ENCODE assay signal across 14 mouse cellular contexts in genomic region chr11:116058022-116058614, GRCm38 (mm10). TPM values are rescaled to one million over a fixed set of nuclear protein-coding genes. Genes with fewer than 3 reads are reported as not detected.
DNase-seq lines count a peak whose midpoint lies in the region; ATAC-seq lines count a peak whose summit lies in the region.
"Had no signal": no experiment of that assay in that cellular context is flagged by ENCODE, and none has a peak within 500 bp of the region (broad histone marks: within the 10 kb centered on the region; RNA-seq: fewer than 3 reads in every experiment).

No protein-coding gene starts in this region.

- no peaks in the 10 kb centered on the region for H3K27me3 ChIP-seq in hindbrain, embryonic 13.5 days
- H3K27me3 ChIP-seq in hindbrain, embryonic 12.5 days: no peaks in the 10 kb centered on the region
- H3K27me3 ChIP-seq in liver, embryonic 16.5 days (ENCODE audit: control insufficient read depth, insufficient read depth, low read depth, low read length): no peaks in the 10 kb centered on the region
- H3K27me3 ChIP-seq: neural tube, embryonic 15.5 days had no signal

- H3K4me1 ChIP-seq in hindbrain, embryonic 13.5 days (replicated peaks): no peaks in the 10 kb centered on the region
- 0 out of 2 replicates have a peak, but pooled peaks cover 4% of the 10 kb centered on the region for H3K4me1 ChIP-seq in hindbrain, embryonic 12.5 days
- H3K4me1 ChIP-seq in liver, embryonic 16.5 days (ENCODE audit: control insufficient read depth, low read depth, low read length): peaks cover 39% of the 10 kb centered on the region
- H3K4me1 ChIP-seq: neural tube, embryonic 15.5 days had no signal

- peaks cover 95% of the 10 kb centered on the region for H3K36me3 ChIP-seq in hindbrain, embryonic 13.5 days
- H3K36me3 ChIP-seq in hindbrain, embryonic 12.5 days: peaks cover 92% of the 10 kb centered on the region
- H3K36me3 ChIP-seq in liver, embryonic 16.5 days (ENCODE audit: control insufficient read depth, insufficient read depth): peaks cover 30% of the 10 kb centered on the region

- H3K9ac ChIP-seq in hindbrain, embryonic 13.5 days: peak overlapping the region; percentile 13; the same call in 1 of the 2 replicates
- no peak overlapping the region for H3K9ac ChIP-seq in hindbrain, embryonic 12.5 days
- no peak overlapping the region for H3K9ac ChIP-seq in liver, embryonic 16.5 days (ENCODE audit: low read depth, low read length)
- H3K9ac ChIP-seq: hindbrain, embryonic 14.5 days; liver, embryonic 14.5 days; neural tube, embryonic 15.5 days had no signal

- no peak overlapping the region for H3K27ac ChIP-seq in hindbrain, embryonic 13.5 days
- H3K27ac ChIP-seq in hindbrain, embryonic 12.5 days: no peak overlapping the region
- H3K27ac ChIP-seq in liver, embryonic 16.5 days (ENCODE audit: low read length): peak overlapping the region; percentile 43; the same call in 1 of the 2 replicates
- H3K27ac ChIP-seq: hindbrain, embryonic 14.5 days; macrophage; neural tube, embryonic 15.5 days had no signal

- peak; percentile 63 for DNase-seq in right cerebral cortex, adult 18-20 months
- no peak for DNase-seq in right cerebral cortex, postnatal 14 days
- DNase-seq in cerebellum, adult 9-11 months: peak; percentile 70
- no peak for DNase-seq in ovary, postnatal 36 days (ENCODE audit: low spot score)
- DNase-seq: gastrocnemius, postnatal 10 days; kidney, adult 18-20 months had no signal

- no peak for ATAC-seq in hindbrain, embryonic 13.5 days (ENCODE audit: low FRiP score)
- no peak for ATAC-seq in hindbrain, embryonic 12.5 days (ENCODE audit: low FRiP score)
- no peak for ATAC-seq in liver, embryonic 16.5 days (ENCODE audit: low read depth)
- ATAC-seq: forebrain, embryonic 14.5 days had no signal

- WGBS in hindbrain, embryonic 13.5 days: 85% methylated on average over 12 of the region's 12 CpGs
- WGBS in hindbrain, embryonic 12.5 days: 84% methylated on average over 12 of the region's 12 CpGs
- WGBS in liver, embryonic 16.5 days (ENCODE audit: insufficient replicate concordance): 65% methylated on average over 12 of the region's 12 CpGs

- H3K4me3 ChIP-seq in hindbrain, embryonic 13.5 days: no peak overlapping the region
- no peak overlapping the region for H3K4me3 ChIP-seq in hindbrain, embryonic 12.5 days
- no peak overlapping the region for H3K4me3 ChIP-seq in liver, embryonic 16.5 days (ENCODE audit: low read depth, low read length)
- H3K4me3 ChIP-seq: neural tube, embryonic 15.5 days had no signal

- no peak overlapping the region for H3K4me2 ChIP-seq in hindbrain, embryonic 13.5 days
- H3K4me2 ChIP-seq in hindbrain, embryonic 12.5 days (replicated peaks): no peak overlapping the region
- H3K4me2 ChIP-seq in liver, embryonic 16.5 days (ENCODE audit: low read depth, low read length): 0 out of 2 replicates have a peak overlapping the region, but pooled peaks have one; percentile 15
- H3K4me2 ChIP-seq: hindbrain, embryonic 14.5 days; neural tube, embryonic 15.5 days had no signal

- H3K9me3 ChIP-seq in hindbrain, embryonic 13.5 days: no peaks in the 10 kb centered on the region
- H3K9me3 ChIP-seq in hindbrain, embryonic 12.5 days (replicated peaks): no peaks in the 10 kb centered on the region
- H3K9me3 ChIP-seq in liver, embryonic 16.5 days (replicated peaks; ENCODE audit: control insufficient read depth, low read length): no peaks in the 10 kb centered on the region
- H3K9me3 ChIP-seq: neural tube, embryonic 15.5 days had no signal

RNA-seq across cellular contexts. Expression of gene Unc13d, which starts 19.6 kb away (rescaled TPM):
- 1.5 and 2.0 TPM in 2 replicates for polyA plus RNA-seq in hindbrain, embryonic 13.5 days (2015; fragmentation: Nextera tagmentation; extraction: Ambion mirVana)
- 1.6 and 1.7 TPM in 2 replicates for polyA plus RNA-seq in hindbrain, embryonic 12.5 days (2016; fragmentation: Nextera tagmentation; extraction: Ambion mirVana)
- polyA plus RNA-seq in liver, embryonic 16.5 days (2015; fragmentation: Nextera tagmentation; extraction: Ambion mirVana): 17.8 and 20.4 TPM in 2 replicates

RNA-seq across cellular contexts. Expression of gene Unk, which starts 28.0 kb away (rescaled TPM):
- polyA plus RNA-seq in hindbrain, embryonic 13.5 days (2015; fragmentation: Nextera tagmentation; extraction: Ambion mirVana): 33.8 and 37.1 TPM in 2 replicates
- polyA plus RNA-seq in hindbrain, embryonic 12.5 days (2016; fragmentation: Nextera tagmentation; extraction: Ambion mirVana): 48.8 and 49.1 TPM in 2 replicates
- 8.8 and 10.8 TPM in 2 replicates for polyA plus RNA-seq in liver, embryonic 16.5 days (2015; fragmentation: Nextera tagmentation; extraction: Ambion mirVana)

RNA-seq across cellular contexts. Expression of gene Wbp2, which starts 28.7 kb away (rescaled TPM):
- 129 and 133 TPM in 2 replicates for polyA plus RNA-seq in hindbrain, embryonic 13.5 days (2015; fragmentation: Nextera tagmentation; extraction: Ambion mirVana)
- 90.7 and 97.7 TPM in 2 replicates for polyA plus RNA-seq in hindbrain, embryonic 12.5 days (2016; fragmentation: Nextera tagmentation; extraction: Ambion mirVana)
- polyA plus RNA-seq in liver, embryonic 16.5 days (2015; fragmentation: Nextera tagmentation; extraction: Ambion mirVana): 85.2 and 110 TPM in 2 replicates

RNA-seq across cellular contexts. Expression of gene H3f3b, which starts 30.4 kb away (rescaled TPM):
- 2,444 and 2,571 TPM in 2 replicates for polyA plus RNA-seq in hindbrain, embryonic 13.5 days (2015; fragmentation: Nextera tagmentation; extraction: Ambion mirVana)
- 2,216 and 2,474 TPM in 2 replicates for polyA plus RNA-seq in hindbrain, embryonic 12.5 days (2016; fragmentation: Nextera tagmentation; extraction: Ambion mirVana)
- 527 and 601 TPM in 2 replicates for polyA plus RNA-seq in liver, embryonic 16.5 days (2015; fragmentation: Nextera tagmentation; extraction: Ambion mirVana)

RNA-seq across cellular contexts. Expression of gene Galk1, which starts 45.6 kb away (rescaled TPM):
- 64.3 and 65.5 TPM in 2 replicates for polyA plus RNA-seq in hindbrain, embryonic 13.5 days (2015; fragmentation: Nextera tagmentation; extraction: Ambion mirVana)
- polyA plus RNA-seq in hindbrain, embryonic 12.5 days (2016; fragmentation: Nextera tagmentation; extraction: Ambion mirVana): 109 and 115 TPM in 2 replicates
- polyA plus RNA-seq in liver, embryonic 16.5 days (2015; fragmentation: Nextera tagmentation; extraction: Ambion mirVana): 180 and 192 TPM in 2 replicates

Comparison
In these comparisons a context has a peak if more than half of its experiments do, and no peak if none do; other contexts are left out.
1. DNase-seq: peak in right cerebral cortex, adult 18-20 months (single experiment) and cerebellum, adult 9-11 months (single experiment); none in right cerebral cortex, postnatal 14 days (single experiment) and ovary, postnatal 36 days (single experiment).